Mouse (Mus musculus): ENCODE results near the gene Wfdc17. TPM values are rescaled to one million over a fixed set of nuclear protein-coding genes. Genes with fewer than 3 reads are reported as not detected.

Wfdc17 gene
- polyA plus RNA-seq (2016; fragmentation: Nextera tagmentation; extraction: Ambion mirVana): 0.41 and 0.51 TPM in 2 replicates

GRCm38 (mm10) chr11:83703705-83704104, at the start of gene Wfdc17:
Gene Wfdc17, plus strand, starts transcription at chr11:83703991.
- no peaks in the 10 kb centered on the region for H3K27me3 ChIP-seq (replicated peaks; ENCODE audit: low read depth, poor library complexity, severe bottlenecking)
- WGBS: 75% methylated on average over 1 of the region's 1 CpGs
- H3K27ac ChIP-seq (replicated peaks): no peak within 1 kb of the TSS
- H3K36me3 ChIP-seq (replicated peaks): no peaks in the 10 kb centered on the region
- no peak for DNase-seq (ENCODE audit: low spot score)
- no peaks in the 10 kb centered on the region for H3K4me1 ChIP-seq
- H3K4me3 ChIP-seq: no peak within 1 kb of the TSS
- no peaks in the 10 kb centered on the region for H3K9me3 ChIP-seq

DNA sequence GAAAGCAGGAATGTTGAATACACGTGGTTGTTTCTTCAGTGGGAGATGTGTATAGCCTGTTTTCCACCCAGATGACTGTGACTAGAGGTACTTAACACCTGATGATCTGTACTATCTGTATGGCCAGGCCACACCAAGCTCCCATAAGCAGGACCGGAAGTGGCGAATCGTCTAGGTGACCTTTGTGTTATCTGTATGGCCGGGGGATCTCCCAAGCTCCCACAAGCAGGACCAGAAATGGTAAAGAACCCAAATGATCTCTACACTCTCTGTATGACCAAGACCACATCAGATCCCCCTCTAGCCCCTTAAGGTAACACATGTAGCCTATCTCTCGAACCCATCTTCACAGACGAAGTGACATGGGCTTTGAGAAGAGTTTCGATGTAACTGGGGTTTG, 49.2 kb upstream of the Wfdc17 start:
- 90% methylated on average over 8 of the region's 8 CpGs for WGBS
- no peak overlapping the region for H3K27ac ChIP-seq (replicated peaks)
- H3K36me3 ChIP-seq (replicated peaks): no peaks in the 10 kb centered on the region
- no peaks in the 10 kb centered on the region for H3K27me3 ChIP-seq (replicated peaks; ENCODE audit: low read depth, poor library complexity, severe bottlenecking)
- H3K9me3 ChIP-seq: no peaks in the 10 kb centered on the region
- no peak overlapping the region for H3K4me3 ChIP-seq
- no peak for DNase-seq (ENCODE audit: low spot score)
- H3K4me1 ChIP-seq: no peaks in the 10 kb centered on the region

DNA sequence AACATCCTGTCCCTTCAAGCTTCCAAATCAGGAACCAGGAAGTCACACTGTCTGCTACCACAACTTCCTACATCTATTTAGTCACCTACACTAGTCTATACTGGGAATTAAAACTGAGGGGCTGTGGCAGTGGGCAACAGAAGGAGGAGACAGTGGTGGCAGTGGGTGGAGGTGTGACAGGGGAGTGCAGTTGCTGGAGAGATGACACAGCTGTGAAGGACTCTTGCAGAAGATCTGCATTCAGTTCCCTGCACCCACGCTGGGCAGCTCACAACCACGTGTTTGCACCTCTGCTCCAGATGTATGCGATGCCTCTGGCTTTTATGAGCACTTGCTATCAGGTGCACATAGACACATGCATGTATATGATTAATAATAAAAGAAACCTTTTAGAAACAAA, 46.3 kb upstream of the Wfdc17 start:
- no peaks in the 10 kb centered on the region for H3K27me3 ChIP-seq (replicated peaks; ENCODE audit: low read depth, poor library complexity, severe bottlenecking)
- no peak overlapping the region for H3K4me3 ChIP-seq
- no peak overlapping the region for H3K27ac ChIP-seq (replicated peaks)
- no peaks in the 10 kb centered on the region for H3K9me3 ChIP-seq
- no peaks in the 10 kb centered on the region for H3K36me3 ChIP-seq (replicated peaks)
- WGBS: 91% methylated on average over 3 of the region's 3 CpGs
- no peaks in the 10 kb centered on the region for H3K4me1 ChIP-seq
- DNase-seq (ENCODE audit: low spot score): no peak

DNA sequence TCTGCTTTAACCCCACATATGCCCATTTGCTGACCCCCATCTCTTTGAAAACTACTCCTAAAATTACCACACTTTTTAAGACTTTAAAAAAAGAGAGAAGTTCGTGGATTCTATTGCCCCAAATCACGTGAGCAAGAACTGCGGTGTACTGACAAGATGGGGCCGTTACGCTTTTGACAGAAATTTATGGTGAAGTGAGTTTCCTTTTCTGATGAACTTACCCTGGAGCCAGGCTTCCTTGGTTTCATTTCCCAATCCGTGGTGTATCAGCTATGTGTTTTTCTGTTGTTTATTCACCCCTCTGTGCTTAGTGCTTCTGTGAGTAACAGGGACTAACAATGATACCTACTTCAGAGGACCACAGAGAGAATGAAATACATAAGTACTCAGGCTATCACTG, 45.0 kb upstream of the Wfdc17 start:
- H3K9me3 ChIP-seq: no peaks in the 10 kb centered on the region
- H3K27me3 ChIP-seq (replicated peaks; ENCODE audit: low read depth, poor library complexity, severe bottlenecking): no peaks in the 10 kb centered on the region
- no peak overlapping the region for H3K27ac ChIP-seq (replicated peaks)
- H3K36me3 ChIP-seq (replicated peaks): no peaks in the 10 kb centered on the region
- 81% methylated on average over 6 of the region's 6 CpGs for WGBS
- H3K4me3 ChIP-seq: no peak overlapping the region
- no peaks in the 10 kb centered on the region for H3K4me1 ChIP-seq
- DNase-seq (ENCODE audit: low spot score): no peak

DNA sequence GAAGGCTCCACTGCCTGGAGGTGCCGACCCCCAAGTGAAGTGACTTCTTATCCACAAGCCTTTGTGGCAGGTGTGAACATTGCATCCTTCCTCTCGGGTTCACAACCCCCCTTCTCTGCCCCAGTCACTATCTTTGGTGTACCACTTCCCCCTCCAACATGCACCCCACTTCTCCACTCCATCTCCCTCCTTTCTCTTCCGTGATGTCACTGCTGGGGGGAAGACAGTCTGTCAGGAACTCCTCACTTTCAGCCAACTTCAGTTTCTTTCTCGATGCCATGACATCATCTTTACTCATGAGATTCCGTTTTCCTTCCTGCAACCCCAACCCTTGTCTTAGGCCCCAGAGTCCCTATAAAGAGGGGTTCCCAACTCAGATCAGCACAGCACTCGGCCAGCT, 41.6 kb upstream of the Wfdc17 start, which contains the start of gene Ccl4:
TSS of gene Ccl4 (plus strand) at position 381 of the 400 bp plus-strand sequence.
- H3K27me3 ChIP-seq (replicated peaks; ENCODE audit: low read depth, poor library complexity, severe bottlenecking): no peaks in the 10 kb centered on the region
- DNase-seq (ENCODE audit: low spot score): no peak
- WGBS: 83% methylated on average over 6 of the region's 6 CpGs
- no peak within 1 kb of the TSS for H3K27ac ChIP-seq (replicated peaks)
- no peaks in the 10 kb centered on the region for H3K9me3 ChIP-seq
- H3K4me3 ChIP-seq: no peak within 1 kb of the TSS
- H3K4me1 ChIP-seq: no peaks in the 10 kb centered on the region
- no peaks in the 10 kb centered on the region for H3K36me3 ChIP-seq (replicated peaks)

DNA sequence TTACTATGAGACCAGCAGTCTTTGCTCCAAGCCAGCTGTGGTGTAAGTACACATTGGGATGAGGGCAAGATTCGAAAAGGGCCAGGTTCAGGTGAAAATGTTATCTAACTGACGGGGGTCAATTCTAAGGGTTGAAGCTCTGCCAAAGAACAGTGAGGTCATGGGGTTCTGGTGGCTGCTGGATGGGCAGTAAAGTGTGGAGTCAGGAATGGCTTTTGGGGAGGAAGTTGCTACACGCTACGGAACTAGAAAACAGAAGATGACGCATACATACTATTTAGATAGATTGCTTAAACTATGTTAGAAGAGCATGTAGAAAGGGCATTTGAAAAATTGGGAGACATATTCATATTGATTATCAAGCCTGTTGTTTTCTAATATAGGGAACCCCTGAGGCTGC, 40.3 kb upstream of the Wfdc17 start:
- Histone ChIP-seq H3K36me3 (replicated peaks) (no peaks in the 10 kb centered on the region), H3K4me1 (no peaks in the 10 kb centered on the region), H3K9me3 (no peaks in the 10 kb centered on the region), H3K27me3 (replicated peaks; ENCODE audit: low read depth, poor library complexity, severe bottlenecking) (no peaks in the 10 kb centered on the region), H3K4me3 (no peak overlapping the region), H3K27ac (replicated peaks) (no peak overlapping the region)
- no peak for DNase-seq (ENCODE audit: low spot score)
- 88% methylated on average over 5 of the region's 5 CpGs for WGBS

DNA sequence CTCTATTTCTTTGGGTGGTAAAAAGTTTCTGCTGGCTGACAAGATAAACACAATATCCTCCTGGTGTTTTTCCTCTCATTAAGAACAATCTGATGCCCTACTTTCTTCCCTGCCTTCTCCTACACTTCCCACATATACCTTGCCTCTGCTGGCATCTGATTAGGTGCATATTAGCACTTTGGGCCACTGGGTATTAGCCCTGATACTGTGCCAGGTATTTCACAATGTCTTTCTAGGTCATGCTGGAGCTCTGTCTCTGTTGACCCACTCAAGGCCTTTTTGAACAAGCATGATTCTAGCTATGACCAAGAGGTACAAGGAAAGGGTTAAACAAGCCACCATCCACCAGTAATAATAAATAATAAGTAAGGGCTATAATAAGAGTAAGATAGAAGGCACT, 32.0 kb upstream of the Wfdc17 start:
- no peak overlapping the region for H3K4me3 ChIP-seq
- DNase-seq (ENCODE audit: low spot score): no peak
- H3K36me3 ChIP-seq (replicated peaks): no peaks in the 10 kb centered on the region
- H3K27me3 ChIP-seq (replicated peaks; ENCODE audit: low read depth, poor library complexity, severe bottlenecking): no peaks in the 10 kb centered on the region
- H3K4me1 ChIP-seq: no peaks in the 10 kb centered on the region
- H3K9me3 ChIP-seq: no peaks in the 10 kb centered on the region
- no peak overlapping the region for H3K27ac ChIP-seq (replicated peaks)

GRCm38 (mm10) chr11:83675665-83676064, 28.1 kb upstream of the Wfdc17 start:
- H3K36me3 ChIP-seq (replicated peaks): no peaks in the 10 kb centered on the region
- no peak overlapping the region for H3K4me3 ChIP-seq
- 92% methylated on average over 1 of the region's 1 CpGs for WGBS
- no peak overlapping the region for H3K27ac ChIP-seq (replicated peaks)
- no peaks in the 10 kb centered on the region for H3K9me3 ChIP-seq
- no peak for DNase-seq (ENCODE audit: low spot score)
- H3K4me1 ChIP-seq: no peaks in the 10 kb centered on the region
- H3K27me3 ChIP-seq (replicated peaks; ENCODE audit: low read depth, poor library complexity, severe bottlenecking): no peaks in the 10 kb centered on the region

DNA sequence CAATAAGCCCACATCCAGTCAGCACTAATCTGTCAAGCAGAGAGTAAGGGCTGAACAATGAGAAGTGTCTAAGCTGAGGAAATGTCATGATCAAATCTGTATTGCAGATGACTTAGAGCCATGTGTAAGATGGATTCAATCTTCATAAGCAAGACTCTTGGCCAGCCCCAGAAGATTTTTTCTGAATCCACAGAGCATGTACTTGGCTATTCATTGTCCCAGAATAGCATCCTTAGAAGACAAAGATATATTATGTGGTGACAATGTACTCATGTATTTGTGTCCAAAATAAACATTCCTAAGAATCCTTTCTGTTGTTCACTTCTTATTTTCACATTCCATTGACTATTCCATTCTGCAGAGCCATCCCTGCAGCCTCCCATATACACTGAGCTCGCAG, 13.9 kb upstream of the Wfdc17 start:
- Histone ChIP-seq H3K4me3 (no peak overlapping the region), H3K36me3 (replicated peaks) (no peaks in the 10 kb centered on the region), H3K27ac (replicated peaks) (no peak overlapping the region), H3K4me1 (no peaks in the 10 kb centered on the region), H3K9me3 (no peaks in the 10 kb centered on the region), H3K27me3 (replicated peaks; ENCODE audit: low read depth, poor library complexity, severe bottlenecking) (no peaks in the 10 kb centered on the region)
- WGBS: 72% methylated on average over 1 of the region's 1 CpGs
- DNase-seq (ENCODE audit: low spot score): no peak

DNA sequence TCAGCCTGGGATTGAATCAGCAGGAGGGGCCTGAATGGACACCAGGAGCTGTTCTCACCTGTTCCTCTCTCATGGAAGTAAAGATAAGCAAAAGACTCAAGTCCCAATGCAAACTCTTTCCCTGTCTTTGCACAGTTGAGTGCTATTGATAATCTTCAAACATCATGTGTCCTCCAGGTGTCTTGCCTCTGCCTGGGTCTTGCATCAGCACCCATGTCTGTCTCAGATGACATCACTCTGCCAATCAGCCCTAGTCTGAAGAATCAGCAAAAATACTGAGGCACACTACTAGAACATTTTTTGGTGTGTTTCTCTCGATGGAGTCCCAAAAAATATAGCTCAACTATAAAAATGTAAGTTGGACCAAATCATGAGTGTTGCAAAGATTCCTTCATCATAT, 11.8 kb upstream of the Wfdc17 start:
- WGBS: 63% methylated on average over 1 of the region's 1 CpGs
- DNase-seq (ENCODE audit: low spot score): no peak
- Histone ChIP-seq H3K4me3 (no peak overlapping the region), H3K36me3 (replicated peaks) (no peaks in the 10 kb centered on the region), H3K4me1 (no peaks in the 10 kb centered on the region), H3K27me3 (replicated peaks; ENCODE audit: low read depth, poor library complexity, severe bottlenecking) (no peaks in the 10 kb centered on the region), H3K9me3 (no peaks in the 10 kb centered on the region), H3K27ac (replicated peaks) (no peak overlapping the region)

DNA sequence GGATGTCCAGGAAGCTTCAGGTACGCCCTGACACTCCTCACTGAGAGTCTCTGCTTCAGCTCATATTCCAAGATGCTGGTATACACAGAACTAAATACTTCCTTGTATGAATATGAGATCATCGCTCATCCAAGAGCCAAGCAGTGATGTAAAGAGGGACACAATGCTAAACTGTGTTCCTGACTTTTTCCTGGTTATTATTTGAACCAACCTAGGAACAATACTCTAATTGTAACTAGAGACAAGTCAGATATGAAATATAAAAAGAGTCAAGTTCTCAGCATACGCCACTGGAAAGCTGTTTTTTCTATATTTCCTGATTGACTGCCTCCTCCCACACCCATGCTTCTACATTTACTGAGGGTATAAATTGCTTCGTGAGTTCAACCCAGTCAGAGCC, 4.9 kb downstream of the Wfdc17 start, which contains the start of gene Wfdc18:
TSS of gene Wfdc18 (plus strand) at position 301 of the 400 bp plus-strand sequence.
- Histone ChIP-seq H3K27me3 (replicated peaks; ENCODE audit: low read depth, poor library complexity, severe bottlenecking) (no peaks in the 10 kb centered on the region), H3K36me3 (replicated peaks) (no peaks in the 10 kb centered on the region), H3K4me3 (no peak within 1 kb of the TSS), H3K9me3 (no peaks in the 10 kb centered on the region), H3K27ac (replicated peaks) (no peak within 1 kb of the TSS), H3K4me1 (no peaks in the 10 kb centered on the region)
- 78% methylated on average over 4 of the region's 4 CpGs for WGBS
- no peak for DNase-seq (ENCODE audit: low spot score)

GRCm38 (mm10) chr11:83709683-83710082, 5.9 kb downstream of the Wfdc17 start:
- WGBS: 93% methylated on average over 5 of the region's 5 CpGs
- H3K27me3 ChIP-seq (replicated peaks; ENCODE audit: low read depth, poor library complexity, severe bottlenecking): no peaks in the 10 kb centered on the region
- no peaks in the 10 kb centered on the region for H3K4me1 ChIP-seq
- no peak overlapping the region for H3K4me3 ChIP-seq
- DNase-seq (ENCODE audit: low spot score): no peak
- H3K27ac ChIP-seq (replicated peaks): no peak overlapping the region
- H3K36me3 ChIP-seq (replicated peaks): no peaks in the 10 kb centered on the region
- H3K9me3 ChIP-seq: no peaks in the 10 kb centered on the region

GRCm38 (mm10) chr11:83712671-83713070, 8.9 kb downstream of the Wfdc17 start:
- H3K27me3 ChIP-seq (replicated peaks; ENCODE audit: low read depth, poor library complexity, severe bottlenecking): no peaks in the 10 kb centered on the region
- H3K27ac ChIP-seq (replicated peaks): no peak overlapping the region
- no peaks in the 10 kb centered on the region for H3K4me1 ChIP-seq
- no peak for DNase-seq (ENCODE audit: low spot score)
- H3K36me3 ChIP-seq (replicated peaks): no peaks in the 10 kb centered on the region
- H3K9me3 ChIP-seq: no peaks in the 10 kb centered on the region
- 82% methylated on average over 1 of the region's 1 CpGs for WGBS
- no peak overlapping the region for H3K4me3 ChIP-seq

- 87% methylated on average over 2 of the region's 2 CpGs for WGBS
- no peak for DNase-seq (ENCODE audit: low spot score)
- Histone ChIP-seq H3K4me1 (no peaks in the 10 kb centered on the region), H3K36me3 (replicated peaks) (no peaks in the 10 kb centered on the region), H3K27me3 (replicated peaks; ENCODE audit: low read depth, poor library complexity, severe bottlenecking) (no peaks in the 10 kb centered on the region), H3K27ac (replicated peaks) (no peak overlapping the region), H3K4me3 (no peak overlapping the region), H3K9me3 (no peaks in the 10 kb centered on the region)
Measured at GRCm38 (mm10) chr11:83713925-83714324, 10.1 kb downstream of the Wfdc17 start.

Measured in embryonic facial prominence, embryonic 10.5 days (tissue).